Comparison of ENCODE assay signal across 8 mouse cellular contexts in genomic region chr15:78405517-78406211, GRCm38 (mm10). TPM values are rescaled to one million over a fixed set of nuclear protein-coding genes. Genes with fewer than 3 reads are reported as not detected.
A peak's percentile ranks its signal among the peaks of the same experiment; 100 is the strongest.
DNase-seq lines count a peak whose midpoint lies in the region; ATAC-seq and TF ChIP-seq lines count a peak whose summit lies in the region.

TSS of gene Tst (minus strand) at chr15:78405907.

- DNase-seq in c-Kit-positive CD71-positive TER-119-negative erythroid progenitor cells, embryonic 14.5 days (ENCODE audit: low read depth): peak; percentile 54
- DNase-seq in forebrain, embryonic 10.5 days (ENCODE audit: extremely low spot score, low spot score): peak; percentile 79
- peak; percentile 95 for DNase-seq in kidney, postnatal 10 days
- DNase-seq in liver, embryonic 11.5 days (ENCODE audit: low spot score): peak; percentile 81
- DNase-seq in naive thymus-derived CD4-positive, alpha-beta T cell, adult 2 months (ENCODE audit: low read depth): peak; percentile 77

- peak; percentile 80 for ATAC-seq in heart, embryonic 14.5 days (ENCODE audit: insufficient number of reproducible peaks, insufficient read depth, low FRiP score, low read depth)
- ATAC-seq in liver, embryonic 11.5 days (replicated peaks; ENCODE audit: low FRiP score): peak; percentile 68
- ATAC-seq in stomach, embryonic 14.5 days (ENCODE audit: insufficient number of reproducible peaks, insufficient read depth, low FRiP score, low read depth): peak; percentile 87

- peaks cover 11% of the 10 kb centered on the region for H3K36me3 ChIP-seq in E14TG2a.4 (ENCODE audit: insufficient read depth, low read length)
- H3K36me3 ChIP-seq in forebrain, embryonic 10.5 days (replicated peaks): no peaks in the 10 kb centered on the region
- no peaks in the 10 kb centered on the region for H3K36me3 ChIP-seq in heart, embryonic 14.5 days (ENCODE audit: control insufficient read depth, insufficient read depth, low read length)
- H3K36me3 ChIP-seq in liver, embryonic 11.5 days (ENCODE audit: control insufficient read depth, insufficient read depth, low read length): no peaks in the 10 kb centered on the region
- no peaks in the 10 kb centered on the region for H3K36me3 ChIP-seq in stomach, embryonic 14.5 days (ENCODE audit: control insufficient read depth, insufficient read depth, low read length)

- H3K4me1 ChIP-seq in E14TG2a.4 (replicated peaks; ENCODE audit: low read depth, low read length): peaks cover 90% of the 10 kb centered on the region
- H3K4me1 ChIP-seq in forebrain, embryonic 10.5 days: peaks cover 86% of the 10 kb centered on the region
- H3K4me1 ChIP-seq in heart, embryonic 14.5 days (ENCODE audit: control insufficient read depth in 2 of 2, insufficient read depth in 2 of 2, low read length in 2 of 2): peaks cover 37 to 58% of the 10 kb centered on the region in 2 experiments
- peaks cover 52% of the 10 kb centered on the region for H3K4me1 ChIP-seq in liver, embryonic 11.5 days (replicated peaks; ENCODE audit: control insufficient read depth, insufficient read depth, low read length)
- peaks cover 41% of the 10 kb centered on the region for H3K4me1 ChIP-seq in stomach, embryonic 14.5 days (ENCODE audit: control insufficient read depth, insufficient read depth, low read length)

- peak within 1 kb of the TSS; percentile 92 for H3K4me3 ChIP-seq in E14TG2a.4 (replicated peaks; ENCODE audit: low read length)
- H3K4me3 ChIP-seq in forebrain, embryonic 10.5 days: peak within 1 kb of the TSS; percentile 77
- H3K4me3 ChIP-seq in heart, embryonic 14.5 days (ENCODE audit: control insufficient read depth in 1 of 2, insufficient read depth in 1 of 2, low read depth in 1 of 2, low read length in 2 of 2): peak within 1 kb of the TSS; percentile 77 to 90
- peak within 1 kb of the TSS; percentile 78 for H3K4me3 ChIP-seq in liver, embryonic 11.5 days (ENCODE audit: low read depth, low read length)
- H3K4me3 ChIP-seq in stomach, embryonic 14.5 days (ENCODE audit: low read depth, low read length): peak within 1 kb of the TSS; percentile 68

- H3K9me3 ChIP-seq in E14TG2a.4 (ENCODE audit: low read length): no peaks in the 10 kb centered on the region
- no peaks in the 10 kb centered on the region for H3K9me3 ChIP-seq in forebrain, embryonic 10.5 days
- H3K9me3 ChIP-seq in heart, embryonic 14.5 days (ENCODE audit: control insufficient read depth, low read length): no peaks in the 10 kb centered on the region
- H3K9me3 ChIP-seq in liver, embryonic 11.5 days (ENCODE audit: control insufficient read depth, low read length): no peaks in the 10 kb centered on the region
- no peaks in the 10 kb centered on the region for H3K9me3 ChIP-seq in stomach, embryonic 14.5 days (ENCODE audit: control insufficient read depth, low read depth, low read length)

- H3K4me2 ChIP-seq in heart, embryonic 14.5 days (ENCODE audit: low read length): peak within 1 kb of the TSS; percentile 96
- peak within 1 kb of the TSS; percentile 92 for H3K4me2 ChIP-seq in liver, embryonic 11.5 days
- H3K4me2 ChIP-seq in stomach, embryonic 14.5 days (replicated peaks; ENCODE audit: low read depth, low read length): peak within 1 kb of the TSS; percentile 81

- H3K27me3 ChIP-seq in E14TG2a.4 (ENCODE audit: insufficient read depth, low read length): peaks cover 17% of the 10 kb centered on the region
- H3K27me3 ChIP-seq in forebrain, embryonic 10.5 days (ENCODE audit: poor library complexity, severe bottlenecking): peaks cover 34% of the 10 kb centered on the region
- H3K27me3 ChIP-seq in heart, embryonic 14.5 days (ENCODE audit: control insufficient read depth, insufficient read depth, low read length): peaks cover 32% of the 10 kb centered on the region
- peaks cover 20% of the 10 kb centered on the region for H3K27me3 ChIP-seq in liver, embryonic 11.5 days (replicated peaks; ENCODE audit: control insufficient read depth, insufficient read depth, low read length)
- peaks cover 11% of the 10 kb centered on the region; the same call in 1 of the 2 replicates for H3K27me3 ChIP-seq in stomach, embryonic 14.5 days (ENCODE audit: control insufficient read depth, insufficient read depth, low read length)

- peak within 1 kb of the TSS; percentile 96 for H3K27ac ChIP-seq in forebrain, embryonic 10.5 days
- H3K27ac ChIP-seq in heart, embryonic 14.5 days (replicated peaks in 1 of 2; ENCODE audit: control insufficient read depth in 1 of 2, insufficient read depth in 1 of 2, low read depth in 2 of 2, low read length in 2 of 2): peak within 1 kb of the TSS; percentile 92 to 95
- H3K27ac ChIP-seq in liver, embryonic 11.5 days (ENCODE audit: low read depth, low read length): peak within 1 kb of the TSS; percentile 98
- H3K27ac ChIP-seq in stomach, embryonic 14.5 days (ENCODE audit: low read length): peak within 1 kb of the TSS; percentile 93

- peak within 1 kb of the TSS; percentile 85 for H3K9ac ChIP-seq in heart, embryonic 14.5 days (ENCODE audit: low read length)
- peak within 1 kb of the TSS; percentile 86 for H3K9ac ChIP-seq in liver, embryonic 11.5 days (ENCODE audit: low read depth, low read length)
- peak within 1 kb of the TSS; percentile 53 for H3K9ac ChIP-seq in stomach, embryonic 14.5 days (replicated peaks; ENCODE audit: low read depth, low read length)

- no peak for TF ChIP-seq CTCF in E14TG2a.4 (conservative IDR thresholded peaks at IDR 0.05; ENCODE audit: low read length)

- WGBS in forebrain, embryonic 10.5 days: 2% methylated on average over 34 of the region's 34 CpGs
- WGBS in heart, embryonic 14.5 days: 2% methylated on average over 34 of the region's 34 CpGs
- 3% methylated on average over 34 of the region's 34 CpGs for WGBS in liver, embryonic 11.5 days
- 2% methylated on average over 34 of the region's 34 CpGs for WGBS in stomach, embryonic 14.5 days

RNA-seq across cellular contexts. Expression of gene Tst, which starts in this region (rescaled TPM):
- 11.8 and 11.9 TPM in 2 replicates for polyA plus RNA-seq in forebrain, embryonic 10.5 days (2016; fragmentation: Nextera tagmentation; extraction: Ambion mirVana)
- 18.2 and 18.9 TPM in 2 replicates for polyA plus RNA-seq in heart, embryonic 14.5 days (2014; fragmentation: Nextera tagmentation; extraction: Ambion mirVana)
- polyA plus RNA-seq in liver, embryonic 11.5 days (2014; fragmentation: Nextera tagmentation; extraction: Ambion mirVana): 95.3 and 98.9 TPM in 2 replicates
- polyA plus RNA-seq in stomach, embryonic 14.5 days (2014; fragmentation: Nextera tagmentation; extraction: Ambion mirVana): 38.6 and 44.6 TPM in 2 replicates

Comparison
In these comparisons a context has a peak if more than half of its experiments do, and no peak if none do; other contexts are left out.
1. Peak in every context shown above with its lines: DNase-seq, ATAC-seq, H3K4me3 ChIP-seq and H3K27ac ChIP-seq.